Mouse (Mus musculus) forebrain, postnatal 0 days (tissue): ENCODE data around the gene Tacr1. TPM values are rescaled to one million over a fixed set of nuclear protein-coding genes. Genes with fewer than 3 reads are reported as not detected.
A peak's percentile ranks its signal among the peaks of the same experiment; 100 is the strongest.

Source experiments
- ATAC-seq: fragments of 200-750 bp; cut with Nextera tagmentation; 2 replicates; pipeline ENCODE4 v1.8.0; 2017; ENCODE audit warnings: mild to moderate bottlenecking, moderate library complexity
- DNase-seq: peaks from one replicate; pipeline ENCODE4 v3.0.0-alpha.2; 2015
- H3K27ac ChIP-seq: fragments of 300-500 bp; sonication (generic); 2 replicates; pipeline ENCODE4 v1.5.1; 2014; ENCODE audit warnings: low read depth, mild to moderate bottlenecking, antibody characterized with exemption, low read length, moderate library complexity, mixed read lengths
- H3K27me3 ChIP-seq: fragments of 300-500 bp; sonication (generic); 2 replicates; pipeline ENCODE4 v1.6.1; 2014; ENCODE audit warnings: mild to moderate bottlenecking, low read length, mixed read lengths; ENCODE audit not compliant: insufficient read depth
- H3K36me3 ChIP-seq: fragments of 300-500 bp; sonication (generic); 2 replicates; pipeline ENCODE4 v1.6.1; 2014; ENCODE audit warnings: mild to moderate bottlenecking, moderate library complexity; ENCODE audit not compliant: insufficient read depth
- H3K4me1 ChIP-seq: fragments of 300-500 bp; sonication (generic); 2 replicates; pipeline ENCODE4 v1.6.1; 2014; ENCODE audit warnings: antibody characterized with exemption; ENCODE audit not compliant: insufficient read depth
- H3K4me2 ChIP-seq: fragments of 300-500 bp; sonication (generic); 2 replicates; pipeline ENCODE4 v1.6.1; 2014; ENCODE audit warnings: low read depth, mild to moderate bottlenecking, moderate library complexity
- H3K4me3 ChIP-seq: fragments of 300-500 bp; sonication (generic); 2 replicates; pipeline ENCODE4 v1.5.1; 2014; ENCODE audit warnings: low read depth, low read length, mixed read lengths
- H3K9ac ChIP-seq: fragments of 300-500 bp; sonication (generic); 2 replicates; pipeline ENCODE4 v1.6.1; 2014; ENCODE audit warnings: mild to moderate bottlenecking
- H3K9me3 ChIP-seq: fragments of 300-500 bp; sonication (generic); 2 replicates; pipeline ENCODE4 v1.6.1; 2016; ENCODE audit warnings: low read length
- CTCF ChIP-seq: sonication (generic); IDR thresholded peaks from 2 replicates; pipeline ENCODE4 v1.5.1; 2016; ENCODE audit warnings: antibody characterized with exemption, control low read depth, low read depth
- WGBS: fragments of 180-500 bp; shearing (Covaris S2); extraction: QIAGEN DNeasy Blood & Tissue Kit; methylation state at CpG from one replicate; pipeline ENCODE4 v1.1.7; 2014; 5-methylcytosine and 5-hydroxymethylcytosine counted together
- polyA plus RNA-seq: library from polyadenylated mRNA; unstranded; fragments of >200 nt; fragmentation: Nextera tagmentation; extraction: Ambion mirVana; gene quantifications from 2 replicates; pipeline ENCODE4 v1.2.1, GENCODE M21; 2015
- total RNA-seq: library from RNA; depleted of rRNA; stranded (reverse); fragments of >200 nt; gene quantifications from 2 replicates; pipeline ENCODE4 v1.2.3, GENCODE M21; 2014; rRNA removed

Gene Tacr1
- total RNA-seq (3.5 and 3.8 TPM in 2 replicates), polyA plus RNA-seq (1.2 and 2.2 TPM in 2 replicates)

DNA sequence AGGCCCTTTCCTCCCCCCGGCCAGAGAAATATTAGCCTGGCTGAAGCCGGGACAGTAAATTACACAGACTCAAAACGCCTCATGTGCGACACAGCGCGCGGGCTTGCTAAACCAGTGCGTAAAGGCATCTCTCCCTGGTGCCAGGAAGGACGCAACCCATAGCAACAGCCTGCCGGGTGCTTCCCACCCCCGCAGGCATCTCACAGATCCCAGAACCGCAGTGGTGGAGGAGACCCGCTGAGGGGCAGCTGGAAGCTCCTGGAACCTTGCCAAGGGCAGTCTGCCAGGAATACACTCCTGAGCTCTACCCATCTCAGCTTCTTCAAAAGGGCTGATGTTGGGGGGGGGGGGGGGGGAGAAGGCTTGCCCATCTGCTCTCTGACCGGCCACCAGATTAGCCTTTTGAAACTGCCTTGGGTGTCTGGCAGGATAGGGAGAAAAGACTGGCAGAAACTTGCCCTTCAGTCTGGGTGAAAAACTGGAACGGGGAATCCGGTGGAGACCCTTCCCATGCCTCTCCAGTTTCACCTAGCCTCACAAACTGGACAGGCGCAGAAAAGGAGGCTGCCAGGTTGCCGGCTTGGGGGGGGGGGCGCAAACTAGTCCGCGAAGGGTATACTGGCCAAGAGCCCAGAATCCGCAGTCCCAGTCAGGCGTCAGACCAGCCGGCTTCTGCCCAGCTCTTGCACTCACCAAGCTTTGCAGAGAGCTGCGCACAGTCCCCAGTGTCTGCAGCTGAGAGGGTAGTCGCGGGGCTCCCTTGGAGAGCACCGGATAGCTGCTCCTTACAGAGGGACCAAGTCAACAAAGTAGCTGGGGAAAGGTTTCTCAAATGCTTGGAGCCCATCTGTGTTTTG is at the start of gene Tacr1:
TSS of gene Tacr1 (plus strand) at position 740 of the 857 bp plus-strand sequence.
- no peak for TF ChIP-seq CTCF
- WGBS: 1% methylated on average over 28 of the region's 28 CpGs
- Histone ChIP-seq H3K4me3 (peak within 1 kb of the TSS; percentile 32), H3K36me3 (no peaks in the 10 kb centered on the region), H3K27me3 (no peaks in the 10 kb centered on the region), H3K4me1 (0 out of 2 replicates have a peak, but pooled peaks cover 10% of the 10 kb centered on the region), H3K9ac (peak within 1 kb of the TSS; percentile 36), H3K9me3 (no peaks in the 10 kb centered on the region), H3K27ac (no peak within 1 kb of the TSS), H3K4me2 (peak within 1 kb of the TSS; percentile 65)
- ATAC-seq (peak; percentile 94), DNase-seq (peak; percentile 85)

DNA sequence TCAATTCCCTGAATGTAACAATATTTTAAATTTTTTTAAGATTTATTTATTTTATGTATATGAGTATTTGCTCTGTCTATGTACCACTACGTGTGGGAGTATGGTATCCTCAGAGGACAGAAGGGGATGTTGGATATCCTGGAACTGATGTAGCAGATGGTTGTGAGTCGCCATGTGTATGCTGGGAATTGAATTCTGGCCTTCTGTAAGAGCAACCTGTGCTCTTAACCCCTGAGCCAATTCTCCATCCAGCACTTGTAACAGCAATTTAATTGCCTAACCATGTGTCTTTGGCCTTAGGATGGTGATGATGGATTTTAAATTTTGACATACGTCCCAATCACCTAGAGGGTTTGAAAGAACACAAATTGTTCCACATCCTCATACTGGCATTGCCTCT is 26.0 kb upstream of the Tacr1 start:
- DNase-seq: peak; percentile 5

GRCm38 (mm10) chr6:82383556-82383955 is 18.6 kb upstream of the Tacr1 start:
- Histone ChIP-seq H3K27ac (no peak overlapping the region), H3K36me3 (no peaks in the 10 kb centered on the region), H3K4me2 (no peak overlapping the region), H3K27me3 (no peaks in the 10 kb centered on the region), H3K4me1 (no peaks in the 10 kb centered on the region), H3K4me3 (no peak overlapping the region), H3K9ac (no peak overlapping the region), H3K9me3 (no peaks in the 10 kb centered on the region)
- DNase-seq (no peak), ATAC-seq (no peak)
- WGBS: 87% methylated on average over 5 of the region's 5 CpGs
- no peak for TF ChIP-seq CTCF

More for the DNA sequence above, 26.0 kb upstream of the Tacr1 start:
- H3K27me3 ChIP-seq: no peaks in the 10 kb centered on the region
- H3K4me3 ChIP-seq: no peak overlapping the region
- no peak overlapping the region for H3K4me2 ChIP-seq
- peak; percentile 67 for ATAC-seq
- H3K9me3 ChIP-seq: no peaks in the 10 kb centered on the region
- no peak for TF ChIP-seq CTCF
- no peaks in the 10 kb centered on the region for H3K36me3 ChIP-seq
- WGBS: 71% methylated on average over 3 of the region's 3 CpGs
- H3K4me1 ChIP-seq: no peaks in the 10 kb centered on the region
- no peak overlapping the region for H3K9ac ChIP-seq
- H3K27ac ChIP-seq: no peak overlapping the region

- Histone ChIP-seq H3K4me2 (peak overlapping the region; percentile 65), H3K36me3 (no peaks in the 10 kb centered on the region), H3K9ac (peak overlapping the region; percentile 36), H3K27ac (no peak overlapping the region), H3K4me1 (0 out of 2 replicates have a peak, but pooled peaks cover 10% of the 10 kb centered on the region), H3K4me3 (peak overlapping the region; percentile 32), H3K27me3 (no peaks in the 10 kb centered on the region), H3K9me3 (no peaks in the 10 kb centered on the region)
- DNase-seq: peak; percentile 66
- under 1% methylated on average over 34 of the region's 34 CpGs for WGBS
- TF ChIP-seq CTCF: peak; percentile 63
- ATAC-seq: peak; percentile 37
These were observed 664 bp downstream of the Tacr1 start for GRCm38 (mm10) chr6:82402501-82403495.

DNA sequence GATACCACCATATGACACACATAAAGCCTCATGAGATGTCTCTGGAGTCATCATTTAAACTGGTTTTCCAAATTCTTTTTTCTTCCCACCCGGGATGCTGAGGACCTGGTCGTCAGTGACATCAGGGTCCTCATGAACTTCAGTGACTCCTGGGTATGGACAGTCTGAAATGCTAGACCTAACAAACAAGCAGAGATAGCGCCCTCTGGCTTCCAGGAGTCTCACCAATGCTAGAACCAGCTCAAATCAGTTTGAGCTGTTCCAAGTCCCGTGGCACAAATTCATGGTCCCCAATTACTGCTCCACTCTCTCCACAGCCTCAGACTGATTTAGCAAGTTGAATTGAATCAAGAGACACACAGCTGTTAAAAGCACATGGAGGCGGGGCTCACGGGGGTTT is 16.2 kb downstream of the Tacr1 start:
- ATAC-seq: peak; percentile 29; the same call in 1 of the 2 replicates
- DNase-seq: no peak
- WGBS: 74% methylated on average over 6 of the region's 6 CpGs
- no peaks in the 10 kb centered on the region for H3K4me1 ChIP-seq
- H3K36me3 ChIP-seq: no peaks in the 10 kb centered on the region
- no peaks in the 10 kb centered on the region for H3K9me3 ChIP-seq
- no peak overlapping the region for H3K4me2 ChIP-seq
- peak; percentile 18; the same call in 1 of the 2 replicates for TF ChIP-seq CTCF
- no peak overlapping the region for H3K27ac ChIP-seq
- H3K4me3 ChIP-seq: no peak overlapping the region
- no peaks in the 10 kb centered on the region for H3K27me3 ChIP-seq
- no peak overlapping the region for H3K9ac ChIP-seq

DNA sequence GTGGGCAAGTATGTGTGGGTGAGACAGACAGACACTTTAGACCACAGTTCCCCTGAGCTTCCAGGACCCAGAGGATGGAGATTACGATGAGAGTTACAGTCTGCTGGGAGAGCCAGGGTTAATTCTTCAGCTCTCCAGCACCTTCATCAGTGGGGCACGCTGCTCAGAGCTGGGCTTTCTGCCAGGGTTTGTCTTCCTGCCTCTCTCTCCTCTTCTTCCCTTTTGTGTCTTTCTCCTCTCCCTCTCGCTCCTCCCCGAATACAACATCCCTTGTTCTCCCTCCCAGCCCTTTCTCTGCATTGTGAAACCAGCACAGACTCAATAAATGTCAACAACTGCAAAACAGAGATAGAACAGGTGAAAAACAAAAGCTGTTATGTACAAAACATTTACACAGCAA is 18.1 kb downstream of the Tacr1 start:
- Histone ChIP-seq H3K4me1 (no peaks in the 10 kb centered on the region), H3K27ac (no peak overlapping the region), H3K36me3 (no peaks in the 10 kb centered on the region), H3K4me3 (no peak overlapping the region), H3K4me2 (no peak overlapping the region), H3K9me3 (no peaks in the 10 kb centered on the region), H3K27me3 (no peaks in the 10 kb centered on the region), H3K9ac (no peak overlapping the region)
- ATAC-seq (peak; percentile 55; the same call in 1 of the 2 replicates), DNase-seq (peak; percentile 28)
- TF ChIP-seq CTCF: no peak
- 11% methylated on average over 4 of the region's 4 CpGs for WGBS
